Mouse (Mus musculus): Measurements from ENCODE around the gene Rrp36. TPM values are rescaled to one million over a fixed set of nuclear protein-coding genes. Genes with fewer than 3 reads are reported as not detected.

The Rrp36 gene
- polyA plus RNA-seq, 1 experiment from 2014 or later, result 46.4 TPM

DNA sequence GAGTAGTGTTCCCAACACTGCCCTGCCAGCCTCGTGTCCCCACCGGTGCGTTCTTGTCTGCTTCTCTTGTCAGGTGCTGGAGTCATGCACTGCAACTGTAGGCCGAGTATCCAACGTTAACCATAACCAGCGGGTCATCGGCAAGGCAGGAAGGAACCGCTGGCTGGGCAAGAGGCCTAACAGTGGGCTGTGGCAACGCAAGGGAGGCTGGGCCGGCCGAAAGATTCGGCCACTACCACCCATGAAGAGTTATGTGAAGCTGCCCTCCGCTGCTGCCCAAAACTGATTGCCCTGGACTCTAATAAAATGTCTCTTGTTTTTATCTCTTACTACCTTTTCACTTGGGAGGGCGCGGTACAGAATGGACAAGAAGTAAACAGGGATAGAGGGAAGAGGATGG is 24.3 kb downstream of the Rrp36 start:
- no peaks in the 10 kb centered on the region for H3K27me3 ChIP-seq
- no peak for DNase-seq (ENCODE audit: low read depth, low spot score)
- ATAC-seq, result no peak
- ChIA-PET CTCF (no interaction called here), POLR2A (interaction anchor here (0.8 to 1.5 kb wide), 2 partner anchors 15 to 31 kb away, joined by 3 read pairs; partner anchors contain the start of gene Klhdc3)
- in situ Hi-C loops (cut with MboI; ENCODE audit: low pct_unique_long_range_greater_than_20kb), result loop anchor here (5.0 kb wide), 1 partner anchor 62 kb away; the partner anchor contains the start of gene Pex6
- TF ChIP-seq CTCF (IDR thresholded peaks at IDR 0.05), result no peak

DNA sequence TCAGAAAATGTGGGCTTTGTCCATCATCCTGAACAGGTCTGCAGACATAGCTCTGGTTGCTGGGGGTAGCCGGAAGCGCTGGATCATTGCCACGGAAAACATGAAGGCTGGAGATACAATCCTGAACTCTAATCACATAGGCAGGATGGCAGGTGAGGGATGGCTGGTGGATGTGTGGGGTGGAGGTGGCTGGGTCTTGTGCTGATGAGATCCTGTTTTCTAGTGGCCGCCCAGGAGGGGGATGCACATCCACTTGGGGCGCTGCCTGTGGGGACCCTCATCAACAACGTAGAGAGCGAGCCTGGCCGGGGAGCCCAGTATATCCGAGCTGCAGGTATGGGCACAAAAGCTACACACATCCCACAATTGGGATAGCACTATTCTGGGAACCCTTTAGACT is 25.7 kb downstream of the Rrp36 start:
- no peak for DNase-seq (ENCODE audit: low read depth, low spot score)
- in situ Hi-C loops (cut with MboI; ENCODE audit: low pct_unique_long_range_greater_than_20kb), result no loop called here
- ChIA-PET CTCF (interaction anchor here (0.8 kb wide), 1 partner anchor 18 kb away, joined by 3 read pairs; no protein-coding TSS in a partner anchor), POLR2A (no interaction called here)
- ATAC-seq, result no peak
- H3K27me3 ChIP-seq, result no peaks in the 10 kb centered on the region
- no peak for TF ChIP-seq CTCF (IDR thresholded peaks at IDR 0.05)

DNA sequence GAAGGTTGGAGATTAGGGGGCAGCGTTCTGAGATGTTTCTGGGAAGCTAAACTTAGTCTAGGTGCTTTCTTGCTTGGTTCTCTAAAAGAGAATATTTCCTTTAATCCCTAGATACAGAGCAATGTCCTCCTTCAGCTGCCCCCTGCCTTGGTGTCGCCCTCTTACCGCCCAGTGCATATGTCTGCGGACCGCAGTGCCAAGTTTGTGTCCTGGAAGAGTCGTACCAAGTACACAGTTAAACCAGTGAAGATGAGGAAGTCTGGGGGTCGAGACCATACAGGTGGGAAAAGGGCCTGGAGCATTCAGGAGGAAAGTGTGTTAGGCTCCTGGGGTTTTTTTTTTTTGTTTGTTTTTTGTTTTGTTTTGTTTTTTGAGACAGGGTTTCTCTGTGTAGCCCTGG is 26.9 kb downstream of the Rrp36 start:
- ATAC-seq (no peak), DNase-seq (ENCODE audit: low read depth, low spot score) (no peak)
- ChIA-PET POLR2A (no interaction called here), CTCF (no interaction called here)
- in situ Hi-C loops (cut with MboI; ENCODE audit: low pct_unique_long_range_greater_than_20kb), result no loop called here
- H3K27me3 ChIP-seq, result no peaks in the 10 kb centered on the region
- TF ChIP-seq CTCF (IDR thresholded peaks at IDR 0.05), result no peak

DNA sequence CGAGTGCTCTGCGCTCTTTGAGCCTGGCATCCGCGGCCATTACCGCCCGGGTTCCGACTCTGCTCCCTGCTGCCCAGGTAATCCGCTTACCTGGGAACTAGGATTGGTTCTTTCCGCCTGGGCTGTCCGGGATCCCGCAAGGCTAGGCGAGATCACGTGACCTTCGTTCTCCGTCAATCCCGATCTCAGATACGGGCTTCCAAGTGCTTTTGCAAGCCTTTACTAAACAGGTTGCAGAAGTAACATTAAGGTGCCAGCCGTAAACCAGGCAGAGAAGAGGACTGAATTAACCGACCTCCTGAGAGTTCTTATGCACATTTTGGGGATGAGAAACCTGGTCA is 27.9 kb downstream of the Rrp36 start:
- no peak for TF ChIP-seq CTCF (IDR thresholded peaks at IDR 0.05)
- in situ Hi-C loops (cut with MboI; ENCODE audit: low pct_unique_long_range_greater_than_20kb), result no loop called here
- CTCF ChIA-PET, result interaction anchor here (2.3 kb wide), 1 partner anchor 10 kb away, joined by 6 read pairs; no protein-coding TSS in a partner anchor
- no peak for ATAC-seq
- no peaks in the 10 kb centered on the region for H3K27me3 ChIP-seq
- POLR2A ChIA-PET, result no interaction called here
- peak; percentile 53 for DNase-seq (ENCODE audit: low read depth, low spot score)

DNA sequence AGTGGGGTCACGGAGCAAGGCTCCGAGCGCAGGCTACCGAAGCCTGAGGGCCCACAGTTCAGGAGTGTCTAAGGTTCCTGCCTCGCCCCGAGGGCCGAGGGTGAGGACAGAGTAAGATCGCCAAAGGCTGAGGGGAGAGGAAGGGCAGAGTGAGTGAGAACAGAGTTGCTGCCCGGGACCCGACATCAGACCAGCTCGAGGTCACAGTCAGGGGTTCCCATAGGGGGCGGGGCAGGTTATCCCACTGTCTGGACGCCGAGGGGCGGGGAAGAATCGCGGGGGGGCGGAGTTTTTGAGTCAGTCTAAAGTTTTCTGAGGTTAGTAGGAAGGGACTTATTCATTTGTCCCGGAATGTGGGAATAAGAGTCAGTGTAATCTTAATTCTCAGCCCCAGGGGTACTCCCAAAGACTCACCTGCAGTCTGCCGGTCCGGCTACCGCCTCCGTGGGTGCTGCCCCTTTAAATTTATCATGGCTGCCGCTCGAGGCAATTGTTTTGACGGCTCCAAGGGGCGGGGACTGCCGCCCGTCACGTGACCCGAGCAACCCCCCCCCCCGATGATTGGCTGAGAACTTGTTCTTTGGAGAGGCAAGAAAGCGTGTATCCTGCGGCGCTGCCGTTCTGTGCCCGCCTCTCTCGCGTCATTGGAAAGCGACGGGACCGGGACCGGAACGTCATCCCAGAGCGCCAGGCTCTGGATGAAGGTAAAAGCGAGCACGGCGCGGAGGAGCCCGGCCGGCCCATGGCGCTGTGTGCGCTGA is 28.4 kb downstream of the Rrp36 start, which contains the start of the genes Klc4 and Mrpl2:
Klc4 (minus strand) TSS at position 462 of the 761 bp plus-strand sequence.
Mrpl2 (plus strand) TSS at position 669 of the 761 bp plus-strand sequence.
- in situ Hi-C loops (cut with MboI; ENCODE audit: low pct_unique_long_range_greater_than_20kb), result no loop called here
- peak; percentile 31 for ATAC-seq
- no peaks in the 10 kb centered on the region for H3K27me3 ChIP-seq
- CTCF ChIA-PET, result interaction anchor here (2.3 to 2.6 kb wide), 2 partner anchors 9 to 68 kb away, joined by 6 to 7 read pairs; no protein-coding TSS in a partner anchor
- no peak for TF ChIP-seq CTCF (IDR thresholded peaks at IDR 0.05)
- peak; percentile 87 for DNase-seq (ENCODE audit: low read depth, low spot score)
- POLR2A ChIA-PET, result interaction anchor here (0.6 to 1.2 kb wide), 3 partner anchors 33 to 86 kb away, joined by 3 to 5 read pairs (median 3); no protein-coding TSS in a partner anchor

- in situ Hi-C loops (cut with MboI; ENCODE audit: low pct_unique_long_range_greater_than_20kb), result loop anchor here (5.0 kb wide), 1 partner anchor 48 kb away; no protein-coding TSS in a partner anchor
- DNase-seq (ENCODE audit: low read depth, low spot score) (no peak), ATAC-seq (peak; percentile 9)
- TF ChIP-seq CTCF (IDR thresholded peaks at IDR 0.05), result no peak
- ChIA-PET CTCF (interaction anchor here (2.3 to 2.6 kb wide), 2 partner anchors 9 to 69 kb away, joined by 6 to 7 read pairs; no protein-coding TSS in a partner anchor), POLR2A (interaction anchor here (0.9 to 1.2 kb wide), 3 partner anchors 14 to 69 kb away, joined by 3 to 5 read pairs (median 3); no protein-coding TSS in a partner anchor)
- H3K27me3 ChIP-seq, result no peaks in the 10 kb centered on the region
Observed at GRCm38 (mm10) chr17:46644916-46645475, 29.2 kb downstream of the Rrp36 start.

DNA sequence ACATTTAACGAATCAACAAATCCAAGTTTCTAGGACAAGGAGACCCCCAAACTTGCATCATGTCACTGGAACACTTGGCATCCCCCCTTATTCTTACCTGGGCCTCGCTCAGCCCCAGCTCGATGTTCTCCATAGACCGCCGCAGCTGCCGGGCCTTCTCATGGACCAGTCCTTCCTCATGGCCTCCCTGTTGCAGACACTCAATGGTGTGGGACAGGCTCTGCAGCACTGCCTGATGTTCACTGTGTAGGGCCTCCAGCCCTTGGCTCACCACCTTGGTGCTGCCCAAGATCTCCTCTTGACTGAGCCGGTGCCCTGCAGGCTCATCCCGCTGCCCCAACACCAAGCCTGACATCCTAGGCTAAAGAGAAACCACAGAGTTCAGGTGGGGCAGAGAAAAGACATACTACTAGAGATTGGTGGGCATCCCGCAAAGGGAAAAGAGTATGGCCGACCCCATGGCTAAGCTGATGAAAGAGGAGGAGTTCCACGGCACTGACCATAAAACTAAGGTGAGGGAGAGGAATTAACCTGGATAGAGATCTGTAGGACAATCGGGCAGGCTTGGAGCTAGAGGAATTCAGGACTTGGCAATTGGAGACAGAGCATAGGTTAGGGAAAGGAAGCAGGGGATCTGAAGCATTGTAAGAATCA is 29.9 kb downstream of the Rrp36 start:
- DNase-seq (ENCODE audit: low read depth, low spot score) (no peak), ATAC-seq (no peak)
- no peaks in the 10 kb centered on the region for H3K27me3 ChIP-seq
- in situ Hi-C loops (cut with MboI; ENCODE audit: low pct_unique_long_range_greater_than_20kb), result loop anchor here (5.0 kb wide), 1 partner anchor 47 kb away; no protein-coding TSS in a partner anchor
- ChIA-PET POLR2A (interaction anchor here (0.9 to 1.2 kb wide), 3 partner anchors 15 to 70 kb away, joined by 3 to 5 read pairs (median 3); no protein-coding TSS in a partner anchor), CTCF (interaction anchor here (1.3 to 2.6 kb wide), 3 partner anchors 8 to 70 kb away, joined by 4 to 7 read pairs (median 6); no protein-coding TSS in a partner anchor)
- no peak for TF ChIP-seq CTCF (IDR thresholded peaks at IDR 0.05)

GRCm38 (mm10) chr17:46642060-46642459 is 32.1 kb downstream of the Rrp36 start:
- ChIA-PET CTCF (interaction anchor here (1.0 kb wide), 1 partner anchor 12 kb away, joined by 3 read pairs; no protein-coding TSS in a partner anchor), POLR2A (no interaction called here)
- ATAC-seq (no peak), DNase-seq (ENCODE audit: low read depth, low spot score) (no peak)
- TF ChIP-seq CTCF (IDR thresholded peaks at IDR 0.05), result no peak
- in situ Hi-C loops (cut with MboI; ENCODE audit: low pct_unique_long_range_greater_than_20kb), result loop anchor here (5.0 kb wide), 1 partner anchor 45 kb away; no protein-coding TSS in a partner anchor
- no peaks in the 10 kb centered on the region for H3K27me3 ChIP-seq

GRCm38 (mm10) chr17:46639929-46640328 is 34.2 kb downstream of the Rrp36 start:
- DNase-seq (ENCODE audit: low read depth, low spot score) (no peak), ATAC-seq (no peak)
- ChIA-PET CTCF (no interaction called here), POLR2A (no interaction called here)
- no peak for TF ChIP-seq CTCF (IDR thresholded peaks at IDR 0.05)
- H3K27me3 ChIP-seq, result no peaks in the 10 kb centered on the region
- in situ Hi-C loops (cut with MboI; ENCODE audit: low pct_unique_long_range_greater_than_20kb), result loop anchor here (5.0 kb wide), 1 partner anchor 43 kb away; no protein-coding TSS in a partner anchor

All from Patski (cell line).